Mouse (Mus musculus) neural tube, embryonic 15.5 days (tissue): ENCODE data around the gene Astn2. TPM values are rescaled to one million over a fixed set of nuclear protein-coding genes. Genes with fewer than 3 reads are reported as not detected.

ENCODE experiments used
- ATAC-seq: fragments of 200-750 bp; cut with Nextera tagmentation; 2 replicates; pipeline ENCODE4 v1.8.0; 2017; ENCODE audit warnings: mild to moderate bottlenecking, moderate TSS enrichment, moderate library complexity; ENCODE audit not compliant: low FRiP score
- H3K27ac ChIP-seq: fragments of 300-500 bp; sonication (generic); replicated peaks from 2 replicates; pipeline ENCODE4 v1.5.1; 2015; ENCODE audit warnings: mild to moderate bottlenecking, inconsistent platforms
- H3K27me3 ChIP-seq: fragments of 300-500 bp; sonication (generic); replicated peaks from 2 replicates; pipeline ENCODE4 v1.6.1; 2015; ENCODE audit warnings: inconsistent platforms
- H3K36me3 ChIP-seq: fragments of 300-500 bp; sonication (generic); 2 replicates; pipeline ENCODE4 v1.6.1; 2015; ENCODE audit warnings: inconsistent platforms
- H3K4me1 ChIP-seq: fragments of 300-500 bp; sonication (generic); 2 replicates; pipeline ENCODE4 v1.6.1; 2015; ENCODE audit warnings: inconsistent platforms
- H3K4me2 ChIP-seq: fragments of 300-500 bp; sonication (generic); 2 replicates; pipeline ENCODE4 v1.6.1; 2015; ENCODE audit warnings: inconsistent platforms, mild to moderate bottlenecking, moderate library complexity
- H3K4me3 ChIP-seq: fragments of 300-500 bp; sonication (generic); replicated peaks from 2 replicates; pipeline ENCODE4 v1.5.1; 2015; ENCODE audit warnings: mild to moderate bottlenecking, inconsistent platforms
- H3K9ac ChIP-seq: fragments of 300-500 bp; sonication (generic); replicated peaks from 2 replicates; pipeline ENCODE4 v1.6.1; 2015; ENCODE audit warnings: mild to moderate bottlenecking, inconsistent platforms
- H3K9me3 ChIP-seq: fragments of 300-500 bp; sonication (generic); replicated peaks from 2 replicates; pipeline ENCODE4 v1.6.1; 2016; ENCODE audit warnings: inconsistent platforms
- WGBS: fragments of 180-500 bp; shearing (Covaris S2); methylation state at CpG from one replicate; pipeline ENCODE4 v1.1.7; 2015; ENCODE audit warnings: mixed read lengths; 5-methylcytosine and 5-hydroxymethylcytosine counted together
- polyA plus RNA-seq: library from polyadenylated mRNA; unstranded; fragments of >200 nt; fragmentation: Nextera tagmentation; extraction: Ambion mirVana; gene quantifications from 2 replicates; pipeline ENCODE4 v1.2.1, GENCODE M21; 2015

The Astn2 gene
- polyA plus RNA-seq, 1 experiment from 2014 or later: 3.9 TPM

GRCm38 (mm10) chr4:65415507-65415906 is 988.9 kb downstream of the Astn2 start:
- Histone ChIP-seq H3K9ac (no peak overlapping the region), H3K4me1 (no peaks in the 10 kb centered on the region), H3K27ac (no peak overlapping the region), H3K9me3 (no peaks in the 10 kb centered on the region), H3K4me2 (no peak overlapping the region), H3K36me3 (no peaks in the 10 kb centered on the region), H3K4me3 (no peak overlapping the region), H3K27me3 (no peaks in the 10 kb centered on the region)
- 94% methylated on average over 4 of the region's 4 CpGs for WGBS
- no peak for ATAC-seq

- H3K4me3 ChIP-seq: no peak overlapping the region
- H3K27me3 ChIP-seq: no peaks in the 10 kb centered on the region
- H3K36me3 ChIP-seq: no peaks in the 10 kb centered on the region
- no peak overlapping the region for H3K9ac ChIP-seq
- H3K27ac ChIP-seq: no peak overlapping the region
- H3K9me3 ChIP-seq: no peaks in the 10 kb centered on the region
- 70% methylated on average over 6 of the region's 6 CpGs for WGBS
- ATAC-seq: no peak
- H3K4me1 ChIP-seq: no peaks in the 10 kb centered on the region
- H3K4me2 ChIP-seq: no peak overlapping the region
Measured at GRCm38 (mm10) chr4:65402836-65403634, 1001.4 kb downstream of the Astn2 start.

- Histone ChIP-seq H3K4me2 (no peak overlapping the region), H3K27ac (no peak overlapping the region), H3K9me3 (no peaks in the 10 kb centered on the region), H3K4me3 (no peak overlapping the region), H3K9ac (no peak overlapping the region), H3K4me1 (no peaks in the 10 kb centered on the region), H3K36me3 (no peaks in the 10 kb centered on the region), H3K27me3 (no peaks in the 10 kb centered on the region)
- WGBS: 90% methylated on average over 5 of the region's 5 CpGs
- ATAC-seq: no peak
Measured at GRCm38 (mm10) chr4:65402286-65402685, 1002.1 kb downstream of the Astn2 start.

GRCm38 (mm10) chr4:65399457-65399856 is 1005.0 kb downstream of the Astn2 start:
- ATAC-seq: no peak
- WGBS: 96% methylated on average over 4 of the region's 4 CpGs
- Histone ChIP-seq H3K9me3 (no peaks in the 10 kb centered on the region), H3K4me1 (no peaks in the 10 kb centered on the region), H3K27ac (no peak overlapping the region), H3K4me2 (no peak overlapping the region), H3K27me3 (no peaks in the 10 kb centered on the region), H3K9ac (no peak overlapping the region), H3K36me3 (no peaks in the 10 kb centered on the region), H3K4me3 (no peak overlapping the region)

GRCm38 (mm10) chr4:65396806-65397205 is 1007.6 kb downstream of the Astn2 start:
- H3K27ac ChIP-seq: no peak overlapping the region
- H3K36me3 ChIP-seq: no peaks in the 10 kb centered on the region
- H3K9me3 ChIP-seq: no peaks in the 10 kb centered on the region
- H3K4me1 ChIP-seq: no peaks in the 10 kb centered on the region
- H3K4me3 ChIP-seq: no peak overlapping the region
- no peak overlapping the region for H3K4me2 ChIP-seq
- ATAC-seq: no peak
- H3K27me3 ChIP-seq: no peaks in the 10 kb centered on the region
- WGBS: 79% methylated on average over 3 of the region's 3 CpGs
- H3K9ac ChIP-seq: no peak overlapping the region

GRCm38 (mm10) chr4:65391001-65391400 is 1013.4 kb downstream of the Astn2 start:
- Histone ChIP-seq H3K4me2 (no peak overlapping the region), H3K9ac (no peak overlapping the region), H3K9me3 (no peaks in the 10 kb centered on the region), H3K27ac (no peak overlapping the region), H3K4me3 (no peak overlapping the region), H3K36me3 (no peaks in the 10 kb centered on the region), H3K4me1 (no peaks in the 10 kb centered on the region), H3K27me3 (no peaks in the 10 kb centered on the region)
- ATAC-seq: no peak
- 46% methylated on average over 4 of the region's 4 CpGs for WGBS

- Histone ChIP-seq H3K9me3 (no peaks in the 10 kb centered on the region), H3K4me3 (no peak overlapping the region), H3K9ac (no peak overlapping the region), H3K36me3 (no peaks in the 10 kb centered on the region), H3K4me1 (no peaks in the 10 kb centered on the region), H3K27me3 (no peaks in the 10 kb centered on the region), H3K27ac (no peak overlapping the region), H3K4me2 (no peak overlapping the region)
- ATAC-seq: no peak
- WGBS: 82% methylated on average over 4 of the region's 4 CpGs
Measured at GRCm38 (mm10) chr4:65383070-65383469, 1021.3 kb downstream of the Astn2 start.

- H3K36me3 ChIP-seq: no peaks in the 10 kb centered on the region
- H3K9me3 ChIP-seq: no peaks in the 10 kb centered on the region
- H3K27ac ChIP-seq: no peak overlapping the region
- no peak for ATAC-seq
- no peak overlapping the region for H3K4me2 ChIP-seq
- H3K4me1 ChIP-seq: no peaks in the 10 kb centered on the region
- H3K9ac ChIP-seq: no peak overlapping the region
- H3K27me3 ChIP-seq: no peaks in the 10 kb centered on the region
- 93% methylated on average over 4 of the region's 4 CpGs for WGBS
- H3K4me3 ChIP-seq: no peak overlapping the region
Measured at GRCm38 (mm10) chr4:65379461-65379860, 1025.0 kb downstream of the Astn2 start.

GRCm38 (mm10) chr4:65376571-65376970 is 1027.8 kb downstream of the Astn2 start:
- Histone ChIP-seq H3K9me3 (no peaks in the 10 kb centered on the region), H3K4me1 (no peaks in the 10 kb centered on the region), H3K4me2 (no peak overlapping the region), H3K4me3 (no peak overlapping the region), H3K27ac (no peak overlapping the region), H3K36me3 (no peaks in the 10 kb centered on the region), H3K27me3 (no peaks in the 10 kb centered on the region), H3K9ac (no peak overlapping the region)
- 95% methylated on average over 2 of the region's 2 CpGs for WGBS
- no peak for ATAC-seq

GRCm38 (mm10) chr4:65373841-65374240 is 1030.6 kb downstream of the Astn2 start:
- no peak overlapping the region for H3K27ac ChIP-seq
- no peak overlapping the region for H3K9ac ChIP-seq
- no peaks in the 10 kb centered on the region for H3K9me3 ChIP-seq
- no peak overlapping the region for H3K4me2 ChIP-seq
- H3K27me3 ChIP-seq: no peaks in the 10 kb centered on the region
- H3K4me3 ChIP-seq: no peak overlapping the region
- H3K36me3 ChIP-seq: no peaks in the 10 kb centered on the region
- ATAC-seq: no peak
- whole genome bisulfite sequencing: 13% methylated on average over 1 of the region's 1 CpGs
- H3K4me1 ChIP-seq: no peaks in the 10 kb centered on the region

GRCm38 (mm10) chr4:65372731-65373130 is 1031.7 kb downstream of the Astn2 start:
- H3K9me3 ChIP-seq: no peaks in the 10 kb centered on the region
- no peak overlapping the region for H3K4me3 ChIP-seq
- H3K36me3 ChIP-seq: no peaks in the 10 kb centered on the region
- H3K27ac ChIP-seq: no peak overlapping the region
- H3K9ac ChIP-seq: no peak overlapping the region
- no peaks in the 10 kb centered on the region for H3K27me3 ChIP-seq
- H3K4me1 ChIP-seq: no peaks in the 10 kb centered on the region
- no peak for ATAC-seq
- WGBS: 92% methylated on average over 3 of the region's 3 CpGs
- H3K4me2 ChIP-seq: no peak overlapping the region

GRCm38 (mm10) chr4:65367135-65367534 is 1037.3 kb downstream of the Astn2 start:
- no peak overlapping the region for H3K4me2 ChIP-seq
- no peak overlapping the region for H3K4me3 ChIP-seq
- ATAC-seq: no peak
- no peaks in the 10 kb centered on the region for H3K4me1 ChIP-seq
- no peak overlapping the region for H3K9ac ChIP-seq
- H3K27me3 ChIP-seq: no peaks in the 10 kb centered on the region
- no peak overlapping the region for H3K27ac ChIP-seq
- H3K9me3 ChIP-seq: no peaks in the 10 kb centered on the region
- no peaks in the 10 kb centered on the region for H3K36me3 ChIP-seq
